Mouse (Mus musculus) E14TG2a.4 (cell line): Measurements from ENCODE around the gene Dcaf10.
"Not testable (repeated sequence)": the region's sequence is repeated elsewhere in the genome, so short reads cannot be mapped to it uniquely, and the experiment has no call there.

Source experiments
- CTCF ChIP-seq: conservative IDR thresholded peaks from 2 replicates; pipeline ENCODE4 v1.5.1; 2014; ENCODE audit warnings: low read length
- NANOG ChIP-seq: IDR thresholded peaks from 2 replicates; pipeline ENCODE4 v1.6.1; 2014; ENCODE audit warnings: borderline replicate concordance, low read length, mixed read lengths
- POU5F1 ChIP-seq: IDR thresholded peaks from 2 replicates; pipeline ENCODE4 v1.6.1; 2014; ENCODE audit warnings: low read length, borderline replicate concordance

GRCm38 (mm10) chr4:45396211-45396610, 54.3 kb downstream of the Dcaf10 start:
- TF ChIP-seq CTCF, POU5F1, NANOG: not testable (repeated sequence)
